Mouse (Mus musculus) E14TG2a.4 (cell line): ENCODE results near the gene Tmem106b.

Experiments used
- CTCF ChIP-seq: conservative IDR thresholded peaks from 2 replicates; pipeline ENCODE4 v1.5.1; 2014; ENCODE audit warnings: low read length
- POU5F1 ChIP-seq: IDR thresholded peaks from 2 replicates; pipeline ENCODE4 v1.6.1; 2014; ENCODE audit warnings: low read length, borderline replicate concordance

GRCm38 (mm10) chr6:13052408-13053200 is 17.0 kb upstream of the Tmem106b start:
- TF ChIP-seq CTCF = no peak
- TF ChIP-seq POU5F1 = no peak
